Mouse (Mus musculus): Measurements from ENCODE around the gene Vps9d1. TPM values are rescaled to one million over a fixed set of nuclear protein-coding genes. Genes with fewer than 3 reads are reported as not detected.
"Not testable (repeated sequence)": the region's sequence is repeated elsewhere in the genome, so short reads cannot be mapped to it uniquely, and the experiment has no call there.

Gene Vps9d1
- total and polyA plus RNA-seq, 2 experiments, result 5.6 to 48.8 TPM

GRCm38 (mm10) chr8:123267926-123268656 is 13.9 kb upstream of the Vps9d1 start:
- Histone ChIP-seq H3K79me2 (ENCODE audit: control insufficient read depth, insufficient read depth, low read length) (no peaks in the 10 kb centered on the region), H3K9ac (ENCODE audit: low read depth, low read length) (no peak overlapping the region), H3K4me3 (ENCODE audit: insufficient read depth, low read depth, low read length) (no peak overlapping the region), H3K36me3 (ENCODE audit: control insufficient read depth, insufficient read depth, low read length) (peaks cover 35% of the 10 kb centered on the region), H3K27ac (replicated peaks; ENCODE audit: insufficient read depth, low read depth, low read length) (no peak overlapping the region), H3K27me3 (ENCODE audit: control insufficient read depth, insufficient read depth, low read length) (no peaks in the 10 kb centered on the region), H3K4me1 (ENCODE audit: control insufficient read depth, insufficient read depth, low read length) (no peaks in the 10 kb centered on the region)
- TF ChIP-seq CTCF (IDR thresholded peaks at IDR 0.05; ENCODE audit: low read depth, low read length), result no peak
- TF ChIP-seq POLR2A (IDR thresholded peaks at IDR 0.05; ENCODE audit: extremely low read depth, insufficient read depth, low read length), result no peak
- 63% methylated on average over 14 of the region's 14 CpGs for WGBS
- DNase-seq (ENCODE audit: extremely low read depth, low read depth, low spot score), result no peak

- Histone ChIP-seq H3K36me3 (ENCODE audit: control insufficient read depth, insufficient read depth, low read length) (peaks cover 32% of the 10 kb centered on the region), H3K79me2 (ENCODE audit: control insufficient read depth, insufficient read depth, low read length) (peaks cover 22% of the 10 kb centered on the region; the same call in 1 of the 2 replicates)
- H3K27ac ChIP-seq (replicated peaks; ENCODE audit: insufficient read depth, low read depth, low read length); H3K4me3 ChIP-seq (ENCODE audit: insufficient read depth, low read depth, low read length); H3K9ac ChIP-seq (ENCODE audit: low read depth, low read length); H3K4me1 ChIP-seq (ENCODE audit: control insufficient read depth, insufficient read depth, low read length); H3K27me3 ChIP-seq (ENCODE audit: control insufficient read depth, insufficient read depth, low read length); DNase-seq (ENCODE audit: extremely low read depth, low read depth, low spot score): not testable (repeated sequence)
- WGBS, result 95% methylated on average over 8 of the region's 8 CpGs
Observed at GRCm38 (mm10) chr8:123257593-123257992, 3.4 kb upstream of the Vps9d1 start.

GRCm38 (mm10) chr8:123257114-123257513 is 3.0 kb upstream of the Vps9d1 start:
- Histone ChIP-seq H3K4me3 (ENCODE audit: insufficient read depth, low read depth, low read length) (no peak overlapping the region), H3K79me2 (ENCODE audit: control insufficient read depth, insufficient read depth, low read length) (peaks cover 22% of the 10 kb centered on the region; the same call in 1 of the 2 replicates), H3K4me1 (ENCODE audit: control insufficient read depth, insufficient read depth, low read length) (peaks cover 10% of the 10 kb centered on the region), H3K9ac (ENCODE audit: low read depth, low read length) (no peak overlapping the region), H3K27ac (replicated peaks; ENCODE audit: insufficient read depth, low read depth, low read length) (no peak overlapping the region), H3K27me3 (ENCODE audit: control insufficient read depth, insufficient read depth, low read length) (no peaks in the 10 kb centered on the region), H3K36me3 (ENCODE audit: control insufficient read depth, insufficient read depth, low read length) (peaks cover 32% of the 10 kb centered on the region)
- TF ChIP-seq POLR2A (IDR thresholded peaks at IDR 0.05; ENCODE audit: extremely low read depth, insufficient read depth, low read length) (no peak), CTCF (IDR thresholded peaks at IDR 0.05; ENCODE audit: low read depth, low read length) (no peak)
- 93% methylated on average over 3 of the region's 3 CpGs for WGBS
- DNase-seq (ENCODE audit: extremely low read depth, low read depth, low spot score), result no peak

GRCm38 (mm10) chr8:123255170-123255569 is 1.0 kb upstream of the Vps9d1 start:
- Histone ChIP-seq H3K4me3 (ENCODE audit: insufficient read depth, low read depth, low read length) (peak overlapping the region; percentile 99), H3K27me3 (ENCODE audit: control insufficient read depth, insufficient read depth, low read length) (no peaks in the 10 kb centered on the region), H3K79me2 (ENCODE audit: control insufficient read depth, insufficient read depth, low read length) (peaks cover 22% of the 10 kb centered on the region; the same call in 1 of the 2 replicates), H3K9ac (ENCODE audit: low read depth, low read length) (peak overlapping the region; percentile 99), H3K4me1 (ENCODE audit: control insufficient read depth, insufficient read depth, low read length) (peaks cover 10% of the 10 kb centered on the region), H3K27ac (replicated peaks; ENCODE audit: insufficient read depth, low read depth, low read length) (peak overlapping the region; percentile 92; the same call in 1 of the 2 replicates), H3K36me3 (ENCODE audit: control insufficient read depth, insufficient read depth, low read length) (peaks cover 26% of the 10 kb centered on the region)
- 47% methylated on average over 6 of the region's 6 CpGs for WGBS
- TF ChIP-seq CTCF (IDR thresholded peaks at IDR 0.05; ENCODE audit: low read depth, low read length), result no peak
- no peak for TF ChIP-seq POLR2A (IDR thresholded peaks at IDR 0.05; ENCODE audit: extremely low read depth, insufficient read depth, low read length)
- no peak for DNase-seq (ENCODE audit: extremely low read depth, low read depth, low spot score)

GRCm38 (mm10) chr8:123253451-123254098 is 573 bp downstream of the Vps9d1 start:
- peak overlapping the region; percentile 99 for H3K9ac ChIP-seq (ENCODE audit: low read depth, low read length)
- no peak for TF ChIP-seq CTCF (IDR thresholded peaks at IDR 0.05; ENCODE audit: low read depth, low read length)
- peak; percentile 49 for DNase-seq (ENCODE audit: extremely low read depth, low read depth, low spot score)
- H3K4me3 ChIP-seq (ENCODE audit: insufficient read depth, low read depth, low read length), result peak overlapping the region; percentile 99
- H3K27me3 ChIP-seq (ENCODE audit: control insufficient read depth, insufficient read depth, low read length), result no peaks in the 10 kb centered on the region
- H3K27ac ChIP-seq (replicated peaks; ENCODE audit: insufficient read depth, low read depth, low read length), result peak overlapping the region; percentile 89
- peaks cover 22% of the 10 kb centered on the region; the same call in 1 of the 2 replicates for H3K79me2 ChIP-seq (ENCODE audit: control insufficient read depth, insufficient read depth, low read length)
- under 1% methylated on average over 40 of the region's 40 CpGs for WGBS
- H3K36me3 ChIP-seq (ENCODE audit: control insufficient read depth, insufficient read depth, low read length), result peaks cover 19% of the 10 kb centered on the region
- H3K4me1 ChIP-seq (ENCODE audit: control insufficient read depth, insufficient read depth, low read length), result peaks cover 10% of the 10 kb centered on the region

- TF ChIP-seq CTCF (IDR thresholded peaks at IDR 0.05; ENCODE audit: low read depth, low read length), result no peak
- no peak for TF ChIP-seq POLR2A (IDR thresholded peaks at IDR 0.05; ENCODE audit: extremely low read depth, insufficient read depth, low read length)
- no peak overlapping the region; the same call in 1 of the 2 replicates for H3K27ac ChIP-seq (replicated peaks; ENCODE audit: insufficient read depth, low read depth, low read length)
- no peak overlapping the region for H3K4me3 ChIP-seq (ENCODE audit: insufficient read depth, low read depth, low read length)
Observed at GRCm38 (mm10) chr8:123252925-123253324, 1.2 kb downstream of the Vps9d1 start.

More at GRCm38 (mm10) chr8:123252925-123253324, 1.2 kb downstream of the Vps9d1 start:
- Histone ChIP-seq H3K9ac (ENCODE audit: low read depth, low read length) (no peak overlapping the region), H3K27me3 (ENCODE audit: control insufficient read depth, insufficient read depth, low read length) (no peaks in the 10 kb centered on the region), H3K36me3 (ENCODE audit: control insufficient read depth, insufficient read depth, low read length) (peaks cover 12% of the 10 kb centered on the region), H3K79me2 (ENCODE audit: control insufficient read depth, insufficient read depth, low read length) (peaks cover 22% of the 10 kb centered on the region; the same call in 1 of the 2 replicates), H3K4me1 (ENCODE audit: control insufficient read depth, insufficient read depth, low read length) (peaks cover 10% of the 10 kb centered on the region)
- DNase-seq (ENCODE audit: extremely low read depth, low read depth, low spot score), result no peak
- 10% methylated on average over 4 of the region's 4 CpGs for WGBS
